Mouse (Mus musculus) liver, embryonic 14.5 days (tissue): ENCODE results near the gene Dock4. TPM values are rescaled to one million over a fixed set of nuclear protein-coding genes. Genes with fewer than 3 reads are reported as not detected.

Experiments
- ATAC-seq: fragments of 200-750 bp; cut with Nextera tagmentation; 2 replicates; pipeline ENCODE4 v1.8.0; 2017; ENCODE audit warnings: moderate number of reproducible peaks, mild to moderate bottlenecking, moderate library complexity; ENCODE audit not compliant: insufficient read depth
- DNase-seq, 3 experiments: peaks; one replicate each; pipeline ENCODE4 v3.0.0-alpha.2; 2012 to 2013; ENCODE audit warnings: low read depth in 3 of 3, low spot score in 3 of 3
- H3K27ac ChIP-seq: fragments of 300-500 bp; sonication (generic); 2 replicates; pipeline ENCODE4 v1.5.1; 2014; ENCODE audit warnings: moderate library complexity, mild to moderate bottlenecking, control low read depth, inconsistent platforms
- H3K27me3 ChIP-seq: fragments of 300-500 bp; sonication (generic); 2 replicates; pipeline ENCODE4 v1.6.1; 2014; ENCODE audit warnings: mild to moderate bottlenecking, low read length, moderate library complexity; ENCODE audit not compliant: control insufficient read depth, insufficient read depth
- H3K36me3 ChIP-seq: fragments of 300-500 bp; sonication (generic); replicated peaks from 2 replicates; pipeline ENCODE4 v1.6.1; 2014; ENCODE audit warnings: low read depth; ENCODE audit not compliant: control insufficient read depth, insufficient read depth
- H3K4me1 ChIP-seq, 2 experiments: fragments of 200-500 bp in 1 of 2; fragments of 300-500 bp in 1 of 2; sonication (generic) in 1 of 2; replicated peaks; 2 replicates each; pipeline ENCODE4 v1.6.1; 2012 to 2014; ENCODE audit warnings: antibody characterized with exemption in 1 of 2, inconsistent platforms in 1 of 2, low read length in 1 of 2; ENCODE audit not compliant: control insufficient read depth in 2 of 2, insufficient read depth in 2 of 2
- H3K4me2 ChIP-seq: fragments of 300-500 bp; sonication (generic); 2 replicates; pipeline ENCODE4 v1.6.1; 2014; ENCODE audit warnings: low read depth, mild to moderate bottlenecking, control low read depth, moderate library complexity
- H3K4me3 ChIP-seq, 2 experiments: fragments of 200-500 bp in 1 of 2; fragments of 300-500 bp in 1 of 2; sonication (generic) in 1 of 2; 2 replicates each; pipeline ENCODE4 v1.5.1; 2012 to 2014; ENCODE audit warnings: low read depth in 2 of 2, low read length in 2 of 2, mild to moderate bottlenecking in 2 of 2, control low read depth in 1 of 2, inconsistent platforms in 1 of 2, moderate library complexity in 1 of 2; ENCODE audit not compliant: insufficient read depth in 1 of 2
- H3K9ac ChIP-seq: fragments of 300-500 bp; sonication (generic); replicated peaks from 2 replicates; pipeline ENCODE4 v1.6.1; 2014; ENCODE audit warnings: mild to moderate bottlenecking, control low read depth, moderate library complexity
- H3K9me3 ChIP-seq: fragments of 300-500 bp; sonication (generic); 2 replicates; pipeline ENCODE4 v1.6.1; 2016; ENCODE audit warnings: low read length, mixed read lengths; ENCODE audit not compliant: control insufficient read depth
- CTCF ChIP-seq: IDR thresholded peaks from 2 replicates; pipeline ENCODE4 v1.5.1; 2016; ENCODE audit warnings: antibody characterized with exemption, low read depth, control low read depth
- EP300 ChIP-seq: IDR thresholded peaks from 2 replicates; pipeline ENCODE4 v1.6.1; 2016; ENCODE audit warnings: antibody characterized with exemption, low read depth
- WGBS: fragments of 180-500 bp; shearing (Covaris S2); extraction: QIAGEN DNeasy Blood & Tissue Kit; methylation state at CpG from one replicate; pipeline ENCODE4 v1.1.7; 2014; ENCODE audit not compliant: insufficient replicate concordance; 5-methylcytosine and 5-hydroxymethylcytosine counted together
- polyA plus RNA-seq, 2 experiments: library from polyadenylated mRNA; depleted of rRNA in 1 of 2; stranded (reverse) in 1 of 2; unstranded in 1 of 2; fragments of >200 nt; fragmentation: Nextera tagmentation in 1 of 2; extraction: Ambion mirVana in 1 of 2; gene quantifications; 2 replicates each; pipeline versions ENCODE4 v1.2.1 to v1.2.3; 2012 to 2014

Dock4 gene
- polyA plus RNA-seq, 2 experiments = 0.49 to 0.57 TPM

DNA sequence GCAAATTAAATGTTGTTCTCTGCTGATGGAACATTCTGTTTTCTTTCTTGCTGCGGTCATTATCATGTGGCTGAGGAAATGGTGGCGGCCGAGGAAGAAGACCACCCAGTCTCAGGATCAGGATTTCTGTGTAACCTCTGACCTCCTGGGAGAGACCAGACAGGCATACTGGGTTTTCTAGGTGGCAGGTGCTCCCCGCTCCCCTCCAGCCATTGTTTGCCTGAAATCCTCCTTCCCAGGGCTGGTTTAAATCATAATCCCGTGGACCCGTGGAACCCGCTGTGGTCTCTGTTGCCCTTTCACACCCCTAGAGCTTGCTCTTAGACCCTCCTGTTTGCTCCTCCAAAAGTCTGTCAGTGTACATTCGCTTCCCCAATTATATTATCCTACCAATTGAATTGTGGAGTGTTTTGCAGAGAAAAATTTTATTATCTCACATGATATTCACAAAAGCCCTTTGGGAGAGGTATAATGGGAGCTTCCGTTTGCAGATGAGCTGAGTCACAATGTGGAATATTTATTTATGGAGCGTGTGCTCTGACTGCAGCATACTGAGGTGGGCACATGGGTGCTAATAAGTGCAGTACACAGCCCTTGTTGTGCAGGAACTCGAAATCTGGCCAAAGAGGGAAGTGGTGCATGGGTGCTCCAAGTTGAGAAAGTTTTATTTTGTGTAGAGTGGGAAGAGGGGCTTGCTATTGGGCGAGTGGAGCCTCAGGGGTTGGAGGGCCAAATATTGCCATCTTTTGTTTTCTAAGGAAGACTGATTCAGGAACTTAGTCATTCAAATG is 40.5 kb downstream of the Dock4 start:
- H3K27me3 ChIP-seq = no peaks in the 10 kb centered on the region
- no peak overlapping the region for H3K27ac ChIP-seq
- H3K36me3 ChIP-seq = no peaks in the 10 kb centered on the region
- no peaks in the 10 kb centered on the region for H3K9me3 ChIP-seq
- H3K4me2 ChIP-seq = no peak overlapping the region
- 61% methylated on average over 12 of the region's 12 CpGs for WGBS
- H3K9ac ChIP-seq = no peak overlapping the region
- no peak for TF ChIP-seq CTCF
- no peak for TF ChIP-seq EP300
- peaks cover 0 to 2% of the 10 kb centered on the region in 2 experiments; a peak in 1 of 4 replicates for H3K4me1 ChIP-seq
- no peak for ATAC-seq
- no peak for DNase-seq
- H3K4me3 ChIP-seq = no peak overlapping the region

DNA sequence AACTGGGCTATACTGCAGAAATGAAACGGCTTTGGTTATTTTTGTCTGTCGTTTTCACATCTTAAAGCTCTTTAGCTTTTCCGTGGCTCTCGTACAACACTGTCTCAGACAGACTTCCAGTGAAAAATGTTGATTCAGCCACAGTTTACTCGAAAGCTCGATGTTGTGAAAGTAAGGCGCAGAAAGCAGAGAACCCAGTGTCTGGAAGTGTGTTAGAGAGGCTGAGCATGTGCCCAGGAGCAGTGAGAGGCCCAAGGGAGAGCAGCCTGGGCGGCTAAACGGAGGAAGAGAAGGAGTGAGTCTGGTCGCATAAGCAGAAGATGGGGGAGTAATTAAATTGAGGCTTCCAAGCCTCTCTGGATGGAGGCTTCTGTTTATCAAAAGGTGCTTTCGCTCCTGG is 50.6 kb downstream of the Dock4 start:
- Histone ChIP-seq H3K4me1 (no peaks in the 10 kb centered on the region), H3K27ac (no peak overlapping the region), H3K9ac (no peak overlapping the region), H3K4me2 (no peak overlapping the region), H3K9me3 (no peaks in the 10 kb centered on the region), H3K4me3 (no peak overlapping the region), H3K27me3 (no peaks in the 10 kb centered on the region), H3K36me3 (no peaks in the 10 kb centered on the region)
- TF ChIP-seq CTCF (no peak), EP300 (no peak)
- no peak for DNase-seq
- no peak for ATAC-seq
- 58% methylated on average over 11 of the region's 11 CpGs for WGBS

DNA sequence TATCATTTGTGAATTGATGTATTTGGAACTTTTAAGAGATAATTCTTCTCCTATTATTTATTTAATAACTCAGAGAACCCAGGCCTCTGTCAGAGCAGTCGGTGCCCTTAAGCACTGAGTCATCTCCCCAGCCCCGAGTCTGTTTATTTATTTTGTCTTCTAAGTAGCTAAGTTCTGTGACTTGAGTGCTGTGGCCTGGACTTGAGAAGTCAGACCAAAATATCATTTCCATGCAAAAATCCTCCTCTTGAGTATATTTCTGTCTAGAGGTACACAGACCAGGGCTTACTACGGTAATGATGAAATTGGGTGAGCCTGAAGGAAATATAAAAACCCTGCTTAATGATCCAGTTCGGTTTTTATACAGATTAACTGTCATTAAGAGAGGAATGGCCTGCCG is 52.1 kb downstream of the Dock4 start:
- WGBS = 49% methylated on average over 5 of the region's 5 CpGs
- DNase-seq (no peak), ATAC-seq (no peak)
- no peaks in the 10 kb centered on the region for H3K9me3 ChIP-seq
- no peak overlapping the region for H3K27ac ChIP-seq
- TF ChIP-seq EP300 = no peak
- TF ChIP-seq CTCF = no peak
- H3K27me3 ChIP-seq = no peaks in the 10 kb centered on the region
- no peaks in the 10 kb centered on the region for H3K36me3 ChIP-seq
- H3K4me3 ChIP-seq = no peak overlapping the region
- H3K4me2 ChIP-seq = no peak overlapping the region
- no peaks in the 10 kb centered on the region for H3K4me1 ChIP-seq
- no peak overlapping the region for H3K9ac ChIP-seq

DNA sequence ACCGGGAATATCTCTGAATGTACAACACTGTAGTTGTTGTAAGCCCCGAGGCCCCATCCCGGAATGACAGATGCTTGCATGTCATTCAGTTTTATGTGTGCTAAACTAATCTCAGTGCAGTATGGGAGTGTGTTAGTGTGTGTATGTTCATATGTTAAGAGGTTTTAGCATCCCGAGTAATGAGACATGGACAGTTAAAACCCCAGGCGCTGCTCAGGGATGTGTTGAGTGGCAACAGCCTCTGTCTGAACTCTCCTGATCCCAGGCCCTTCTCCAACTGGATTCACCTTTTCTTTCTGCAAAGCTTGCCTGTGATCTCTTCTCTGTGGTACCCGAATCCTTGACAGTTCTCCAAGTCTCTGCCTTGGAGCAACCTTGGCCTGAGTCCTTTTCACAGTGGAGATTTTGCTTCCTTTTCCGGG is 52.5 kb downstream of the Dock4 start:
- 60% methylated on average over 7 of the region's 7 CpGs for WGBS
- Histone ChIP-seq H3K27ac (no peak overlapping the region), H3K9ac (no peak overlapping the region), H3K27me3 (no peaks in the 10 kb centered on the region), H3K9me3 (no peaks in the 10 kb centered on the region), H3K36me3 (no peaks in the 10 kb centered on the region), H3K4me2 (no peak overlapping the region), H3K4me1 (no peaks in the 10 kb centered on the region), H3K4me3 (no peak overlapping the region)
- DNase-seq (no peak), ATAC-seq (no peak)
- no peak for TF ChIP-seq EP300
- TF ChIP-seq CTCF = no peak

DNA sequence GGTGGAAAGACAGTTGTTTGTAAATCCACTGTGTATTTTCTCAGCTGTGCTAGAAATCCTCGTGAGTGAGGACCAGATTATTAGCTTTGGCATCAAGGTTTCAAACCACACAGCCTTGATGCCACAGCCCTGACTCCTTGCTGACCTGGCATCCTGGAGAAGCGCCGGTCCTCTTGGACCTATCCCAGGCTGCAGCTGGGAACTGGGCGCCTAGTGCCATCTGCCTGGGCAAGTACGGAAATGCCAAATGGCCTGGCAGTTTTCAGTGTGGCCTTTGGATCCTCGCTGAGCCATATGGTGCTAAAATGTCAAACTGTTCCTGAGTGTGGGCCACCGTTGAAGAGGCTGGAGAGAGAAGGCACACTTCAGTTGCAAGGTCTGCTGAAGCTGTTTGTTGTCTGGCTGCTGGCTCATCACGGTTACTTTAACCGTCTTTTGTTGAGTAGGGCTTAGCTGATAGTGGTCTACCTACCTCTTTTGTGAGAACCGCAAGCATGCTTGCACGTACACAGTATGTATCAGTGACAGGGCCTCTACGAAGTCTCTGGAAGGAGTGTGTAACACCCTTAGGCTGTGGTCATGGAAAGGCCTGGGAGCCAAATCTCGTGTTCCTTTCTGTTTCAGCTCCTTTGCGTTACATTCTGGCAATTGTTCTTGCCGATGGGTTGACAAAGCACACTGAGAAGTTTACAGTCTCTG is 53.3 kb downstream of the Dock4 start:
- no peak overlapping the region for H3K4me2 ChIP-seq
- no peaks in the 10 kb centered on the region for H3K27me3 ChIP-seq
- no peak overlapping the region for H3K27ac ChIP-seq
- H3K9me3 ChIP-seq = no peaks in the 10 kb centered on the region
- no peak for DNase-seq
- no peak for ATAC-seq
- TF ChIP-seq CTCF (no peak), EP300 (no peak)
- H3K9ac ChIP-seq = no peak overlapping the region
- H3K4me3 ChIP-seq = no peak overlapping the region
- WGBS = 63% methylated on average over 15 of the region's 15 CpGs
- no peaks in the 10 kb centered on the region for H3K4me1 ChIP-seq
- H3K36me3 ChIP-seq = no peaks in the 10 kb centered on the region
